Mouse (Mus musculus): ENCODE results near the gene Insig2.

- TF ChIP-seq CTCF (IDR thresholded peaks at IDR 0.05; ENCODE audit: low read depth), result no peak
- TF ChIP-seq EP300 (optimal IDR thresholded peaks at IDR 0.05), result no peak
Observed at GRCm38 (mm10) chr1:121359680-121360079, 27.3 kb upstream of the Insig2 start.

All from stomach, postnatal 0 days (tissue).